Mouse (Mus musculus): ENCODE data around the gene Brox.

Brox gene

GRCm38 (mm10) chr1:183252574-183252973, 44.5 kb downstream of the Brox start:
- no peak for TF ChIP-seq NANOG (IDR thresholded peaks at IDR 0.05; ENCODE audit: borderline replicate concordance, low read length)
- no peak for TF ChIP-seq CTCF (conservative IDR thresholded peaks at IDR 0.05; ENCODE audit: low read length)
- no peak for TF ChIP-seq POU5F1 (IDR thresholded peaks at IDR 0.05; ENCODE audit: borderline replicate concordance, low read length)
- no peaks in the 10 kb centered on the region for H3K9me3 ChIP-seq (ENCODE audit: low read length)
- H3K36me3 ChIP-seq (ENCODE audit: insufficient read depth, low read length): no peaks in the 10 kb centered on the region
- no peak overlapping the region for H3K4me3 ChIP-seq (replicated peaks; ENCODE audit: low read length)
- no peaks in the 10 kb centered on the region for H3K4me1 ChIP-seq (replicated peaks; ENCODE audit: low read depth, low read length)
- H3K27me3 ChIP-seq (ENCODE audit: insufficient read depth, low read length): peaks cover 8% of the 10 kb centered on the region; the same call in 1 of the 2 replicates

DNA sequence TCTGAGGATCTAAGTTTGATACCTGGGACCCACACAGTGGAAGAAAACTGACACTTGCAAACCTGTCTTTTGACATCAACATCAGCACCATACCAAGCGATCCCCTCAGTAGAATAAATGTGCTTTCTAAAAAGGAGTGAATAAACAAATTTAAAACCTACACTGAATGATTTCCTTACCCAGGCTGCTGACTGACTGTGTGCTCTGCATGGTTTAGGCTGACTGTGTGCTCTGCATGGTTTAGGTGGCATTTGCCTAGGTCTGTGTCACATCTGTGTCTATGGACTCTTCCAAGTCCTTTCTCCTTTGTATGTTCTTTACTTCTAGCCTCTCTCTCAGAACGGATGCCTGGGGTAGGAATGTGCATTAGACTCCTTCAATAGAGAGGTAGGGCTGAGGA, 45.3 kb downstream of the Brox start:
- Histone ChIP-seq H3K4me1 (replicated peaks; ENCODE audit: low read depth, low read length) (no peaks in the 10 kb centered on the region), H3K9me3 (ENCODE audit: low read length) (no peaks in the 10 kb centered on the region), H3K4me3 (replicated peaks; ENCODE audit: low read length) (no peak overlapping the region), H3K27me3 (ENCODE audit: insufficient read depth, low read length) (peaks cover 8% of the 10 kb centered on the region; the same call in 1 of the 2 replicates), H3K36me3 (ENCODE audit: insufficient read depth, low read length) (no peaks in the 10 kb centered on the region)
- TF ChIP-seq POU5F1 (IDR thresholded peaks at IDR 0.05; ENCODE audit: borderline replicate concordance, low read length): no peak
- no peak for TF ChIP-seq NANOG (IDR thresholded peaks at IDR 0.05; ENCODE audit: borderline replicate concordance, low read length)
- TF ChIP-seq CTCF (conservative IDR thresholded peaks at IDR 0.05; ENCODE audit: low read length): no peak

GRCm38 (mm10) chr1:183250612-183251011, 46.5 kb downstream of the Brox start:
- TF ChIP-seq CTCF (conservative IDR thresholded peaks at IDR 0.05; ENCODE audit: low read length): no peak
- no peak for TF ChIP-seq POU5F1 (IDR thresholded peaks at IDR 0.05; ENCODE audit: borderline replicate concordance, low read length)
- no peak for TF ChIP-seq NANOG (IDR thresholded peaks at IDR 0.05; ENCODE audit: borderline replicate concordance, low read length)
- Histone ChIP-seq H3K4me1 (replicated peaks; ENCODE audit: low read depth, low read length) (no peaks in the 10 kb centered on the region), H3K4me3 (replicated peaks; ENCODE audit: low read length) (no peak overlapping the region), H3K27me3 (ENCODE audit: insufficient read depth, low read length) (peaks cover 8% of the 10 kb centered on the region; the same call in 1 of the 2 replicates), H3K36me3 (ENCODE audit: insufficient read depth, low read length) (no peaks in the 10 kb centered on the region), H3K9me3 (ENCODE audit: low read length) (no peaks in the 10 kb centered on the region)

DNA sequence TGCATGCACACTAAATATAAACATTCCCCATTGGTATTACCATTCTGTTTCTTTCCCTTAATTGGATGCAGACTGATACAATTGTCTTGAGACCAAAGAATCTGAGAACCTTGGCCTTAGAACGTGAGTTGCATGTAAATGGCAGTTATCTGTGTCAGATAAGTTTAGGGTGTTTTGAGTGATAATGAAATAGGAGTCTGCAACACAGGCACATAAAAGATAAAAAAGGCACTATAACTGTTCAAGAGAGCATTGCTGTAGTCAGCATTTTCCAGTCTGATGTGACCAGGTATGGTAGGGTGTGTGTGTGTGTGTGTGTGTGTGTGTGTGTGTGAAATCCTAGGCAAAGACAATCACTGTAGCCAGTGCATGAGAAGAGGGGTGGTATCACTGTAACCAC, 48.9 kb downstream of the Brox start:
- Histone ChIP-seq H3K9me3 (ENCODE audit: low read length) (no peaks in the 10 kb centered on the region), H3K4me1 (replicated peaks; ENCODE audit: low read depth, low read length) (no peaks in the 10 kb centered on the region), H3K4me3 (replicated peaks; ENCODE audit: low read length) (no peak overlapping the region), H3K36me3 (ENCODE audit: insufficient read depth, low read length) (no peaks in the 10 kb centered on the region), H3K27me3 (ENCODE audit: insufficient read depth, low read length) (peaks cover 8% of the 10 kb centered on the region; the same call in 1 of the 2 replicates)
- TF ChIP-seq NANOG (IDR thresholded peaks at IDR 0.05; ENCODE audit: borderline replicate concordance, low read length) (no peak), CTCF (conservative IDR thresholded peaks at IDR 0.05; ENCODE audit: low read length) (no peak), POU5F1 (IDR thresholded peaks at IDR 0.05; ENCODE audit: borderline replicate concordance, low read length) (no peak)

GRCm38 (mm10) chr1:183243293-183243692, 53.8 kb downstream of the Brox start:
- Histone ChIP-seq H3K4me1 (replicated peaks; ENCODE audit: low read depth, low read length) (no peaks in the 10 kb centered on the region), H3K9me3 (ENCODE audit: low read length) (no peaks in the 10 kb centered on the region), H3K27me3 (ENCODE audit: insufficient read depth, low read length) (peaks cover 13% of the 10 kb centered on the region; the same call in 1 of the 2 replicates), H3K4me3 (replicated peaks; ENCODE audit: low read length) (no peak overlapping the region), H3K36me3 (ENCODE audit: insufficient read depth, low read length) (no peaks in the 10 kb centered on the region)
- peak; percentile 67 for TF ChIP-seq CTCF (conservative IDR thresholded peaks at IDR 0.05; ENCODE audit: low read length)
- TF ChIP-seq NANOG (IDR thresholded peaks at IDR 0.05; ENCODE audit: borderline replicate concordance, low read length): no peak

GRCm38 (mm10) chr1:183237901-183238300, 59.2 kb downstream of the Brox start:
- TF ChIP-seq POU5F1 (IDR thresholded peaks at IDR 0.05; ENCODE audit: borderline replicate concordance, low read length) (no peak), CTCF (conservative IDR thresholded peaks at IDR 0.05; ENCODE audit: low read length) (peak; percentile 37)
- peaks cover 13% of the 10 kb centered on the region; the same call in 1 of the 2 replicates for H3K27me3 ChIP-seq (ENCODE audit: insufficient read depth, low read length)
- H3K36me3 ChIP-seq (ENCODE audit: insufficient read depth, low read length): no peaks in the 10 kb centered on the region
- H3K4me1 ChIP-seq (replicated peaks; ENCODE audit: low read depth, low read length): no peaks in the 10 kb centered on the region
- no peak overlapping the region for H3K4me3 ChIP-seq (replicated peaks; ENCODE audit: low read length)
- H3K9me3 ChIP-seq (ENCODE audit: low read length): no peaks in the 10 kb centered on the region

GRCm38 (mm10) chr1:183236460-183236859, 60.6 kb downstream of the Brox start:
- Histone ChIP-seq H3K9me3 (ENCODE audit: low read length) (no peaks in the 10 kb centered on the region), H3K36me3 (ENCODE audit: insufficient read depth, low read length) (no peaks in the 10 kb centered on the region), H3K4me3 (replicated peaks; ENCODE audit: low read length) (no peak overlapping the region), H3K27me3 (ENCODE audit: insufficient read depth, low read length) (peaks cover 9% of the 10 kb centered on the region; the same call in 1 of the 2 replicates), H3K4me1 (replicated peaks; ENCODE audit: low read depth, low read length) (no peaks in the 10 kb centered on the region)
- TF ChIP-seq POU5F1 (IDR thresholded peaks at IDR 0.05; ENCODE audit: borderline replicate concordance, low read length): no peak
- TF ChIP-seq CTCF (conservative IDR thresholded peaks at IDR 0.05; ENCODE audit: low read length): no peak
- no peak for TF ChIP-seq NANOG (IDR thresholded peaks at IDR 0.05; ENCODE audit: borderline replicate concordance, low read length)

- Histone ChIP-seq H3K36me3 (ENCODE audit: insufficient read depth, low read length) (no peaks in the 10 kb centered on the region), H3K27me3 (ENCODE audit: insufficient read depth, low read length) (no peaks in the 10 kb centered on the region), H3K4me3 (replicated peaks; ENCODE audit: low read length) (no peak overlapping the region), H3K9me3 (ENCODE audit: low read length) (no peaks in the 10 kb centered on the region), H3K4me1 (replicated peaks; ENCODE audit: low read depth, low read length) (peaks cover 7% of the 10 kb centered on the region; the same call in 1 of the 2 replicates)
- TF ChIP-seq CTCF (conservative IDR thresholded peaks at IDR 0.05; ENCODE audit: low read length) (no peak), POU5F1 (IDR thresholded peaks at IDR 0.05; ENCODE audit: borderline replicate concordance, low read length) (no peak)
These were observed 63.3 kb downstream of the Brox start for GRCm38 (mm10) chr1:183233679-183234174.

All from E14TG2a.4 (cell line).